Comparison of ENCODE assay signal across 9 mouse cellular contexts in genomic region chr11:101138536-101139181, GRCm38 (mm10). TPM values are rescaled to one million over a fixed set of nuclear protein-coding genes. Genes with fewer than 3 reads are reported as not detected.
DNase-seq lines count a peak whose midpoint lies in the region; ATAC-seq and TF ChIP-seq lines count a peak whose summit lies in the region.
"Had no signal": no experiment of that assay in that cellular context is flagged by ENCODE, and none has a peak within 500 bp of the region (broad histone marks: within the 10 kb centered on the region; RNA-seq: fewer than 3 reads in every experiment).

No protein-coding gene starts in this region.

- H3K36me3 ChIP-seq in ES-Bruce4 (ENCODE audit: control insufficient read depth, insufficient read depth, low read length, poor library complexity, severe bottlenecking): no peaks in the 10 kb centered on the region
- H3K36me3 ChIP-seq in heart, embryonic 14.5 days (ENCODE audit: control insufficient read depth, insufficient read depth, low read length): no peaks in the 10 kb centered on the region
- H3K36me3 ChIP-seq in neural tube, embryonic 11.5 days (ENCODE audit: control insufficient read depth, insufficient read depth, low read length): no peaks in the 10 kb centered on the region

- H3K4me3 ChIP-seq in ES-Bruce4 (ENCODE audit: low read depth, low read length): peak overlapping the region; percentile 19; the same call in 1 of the 2 replicates
- no peak overlapping the region for H3K4me3 ChIP-seq in heart, embryonic 14.5 days (ENCODE audit: control insufficient read depth in 1 of 2, insufficient read depth in 1 of 2, low read depth in 1 of 2, low read length in 2 of 2)
- H3K4me3 ChIP-seq in neural tube, embryonic 11.5 days (ENCODE audit: low read depth, low read length): no peak overlapping the region

- H3K9me3 ChIP-seq in ES-Bruce4 (replicated peaks; ENCODE audit: control insufficient read depth, insufficient read depth, low read length, poor library complexity, severe bottlenecking): no peaks in the 10 kb centered on the region
- no peaks in the 10 kb centered on the region for H3K9me3 ChIP-seq in heart, embryonic 14.5 days (ENCODE audit: control insufficient read depth, low read length)
- H3K9me3 ChIP-seq in neural tube, embryonic 11.5 days (ENCODE audit: control insufficient read depth, low read length): no peaks in the 10 kb centered on the region

- peak overlapping the region; percentile 35 for H3K9ac ChIP-seq in ES-Bruce4 (ENCODE audit: low read depth, poor library complexity, severe bottlenecking)
- peak overlapping the region; percentile 31; the same call in 1 of the 2 replicates for H3K9ac ChIP-seq in heart, embryonic 14.5 days (ENCODE audit: low read length)
- H3K9ac ChIP-seq in neural tube, embryonic 11.5 days (ENCODE audit: low read length): no peak overlapping the region

- H3K4me1 ChIP-seq in ES-Bruce4 (ENCODE audit: control insufficient read depth, insufficient read depth, low read length): no peaks in the 10 kb centered on the region
- H3K4me1 ChIP-seq in heart, embryonic 14.5 days (ENCODE audit: control insufficient read depth in 2 of 2, insufficient read depth in 2 of 2, low read length in 2 of 2): peaks cover 17 to 21% of the 10 kb centered on the region in 2 experiments
- 0 out of 2 replicates have a peak, but pooled peaks cover 4% of the 10 kb centered on the region for H3K4me1 ChIP-seq in neural tube, embryonic 11.5 days (ENCODE audit: control insufficient read depth, insufficient read depth, low read length)

- no peak for TF ChIP-seq POLR2A in ES-Bruce4 (IDR thresholded peaks at IDR 0.05; ENCODE audit: insufficient read depth, low read length)

- TF ChIP-seq CTCF in ES-Bruce4 (IDR thresholded peaks at IDR 0.05; ENCODE audit: low read depth, low read length): no peak

- no peak overlapping the region for H3K27ac ChIP-seq in ES-Bruce4 (ENCODE audit: insufficient read depth, low read length)
- H3K27ac ChIP-seq in heart, embryonic 14.5 days (replicated peaks in 1 of 2; ENCODE audit: control insufficient read depth in 1 of 2, insufficient read depth in 1 of 2, low read depth in 2 of 2, low read length in 2 of 2): no peak overlapping the region
- H3K27ac ChIP-seq in neural tube, embryonic 11.5 days (ENCODE audit: low read depth, low read length): 0 out of 2 replicates have a peak overlapping the region, but pooled peaks have one; percentile 45

- WGBS in heart, embryonic 14.5 days: 36% methylated on average over 15 of the region's 15 CpGs
- WGBS in neural tube, embryonic 11.5 days: 19% methylated on average over 15 of the region's 15 CpGs

- TF ChIP-seq EP300 in ES-Bruce4 (IDR thresholded peaks at IDR 0.05; ENCODE audit: insufficient read depth, low read depth, low read length): no peak

- H3K4me2 ChIP-seq in heart, embryonic 14.5 days (ENCODE audit: low read length): peak overlapping the region; percentile 34
- no peak overlapping the region for H3K4me2 ChIP-seq in neural tube, embryonic 11.5 days (ENCODE audit: low read depth)

- DNase-seq in adrenal gland, postnatal 10 days: peak; percentile 61
- DNase-seq in kidney, postnatal 25 days: peak; percentile 68 to 81
- peak; percentile 74 for DNase-seq in neural tube, embryonic 11.5 days (ENCODE audit: low spot score)
- no peak for DNase-seq in left cerebral cortex, adult 18-20 months (ENCODE audit: low spot score in 2 of 2)
- no peak for DNase-seq in layer of hippocampus, postnatal 25 days (ENCODE audit: extremely low spot score in 1 of 2, low spot score in 1 of 2)
- no peak for DNase-seq in cerebellum, adult 9-10 months

- ATAC-seq in heart, embryonic 14.5 days (ENCODE audit: insufficient number of reproducible peaks, insufficient read depth, low FRiP score, low read depth): 0 out of 2 replicates have a peak, but pooled peaks have one; percentile 27
- ATAC-seq in neural tube, embryonic 11.5 days (ENCODE audit: insufficient read depth, low FRiP score, low TSS enrichment): no peak

- no peaks in the 10 kb centered on the region for H3K27me3 ChIP-seq in ES-Bruce4 (ENCODE audit: control insufficient read depth, insufficient read depth, low read length, poor library complexity, severe bottlenecking)
- H3K27me3 ChIP-seq in heart, embryonic 14.5 days (ENCODE audit: control insufficient read depth, insufficient read depth, low read length): no peaks in the 10 kb centered on the region
- no peaks in the 10 kb centered on the region for H3K27me3 ChIP-seq in neural tube, embryonic 11.5 days (ENCODE audit: control insufficient read depth, insufficient read depth, low read length)

RNA-seq across cellular contexts. Expression of gene Tubg2, which starts 17.0 kb away (rescaled TPM):
- 1.9 and 3.0 TPM in 2 replicates for polyA plus RNA-seq in ES-Bruce4 (2011; ENCODE audit: insufficient read depth, insufficient read length, low read depth, missing spikeins)
- total RNA-seq in adrenal gland, postnatal 10 days (2021): 1 to 10 TPM; 6.9 to 7.2 TPM
- polyA plus RNA-seq in heart, embryonic 14.5 days (2014; fragmentation: Nextera tagmentation; extraction: Ambion mirVana): 4.1 and 4.4 TPM in 2 replicates
- 6.2 and 6.9 TPM in 2 replicates for polyA plus RNA-seq in neural tube, embryonic 11.5 days (2014; fragmentation: Nextera tagmentation; extraction: Ambion mirVana)
- 10 to 100 TPM; 48.6 to 54.5 TPM for total RNA-seq in left cerebral cortex, adult 18-20 months (2021)
- total RNA-seq in layer of hippocampus, postnatal 25 days (2021): 10 to 100 TPM; 44.9 to 47.8 TPM

RNA-seq across cellular contexts. Expression of gene Tubg1, which starts 18.9 kb away (rescaled TPM):
- polyA plus RNA-seq in ES-Bruce4 (2011; ENCODE audit: insufficient read depth, insufficient read length, low read depth, missing spikeins): 55.3 and 60.5 TPM in 2 replicates
- total RNA-seq in adrenal gland, postnatal 10 days (2021): 10 to 100 TPM; 42.6 to 44.6 TPM
- polyA plus RNA-seq in heart, embryonic 14.5 days (2014; fragmentation: Nextera tagmentation; extraction: Ambion mirVana): 63.1 and 68.6 TPM in 2 replicates
- polyA plus RNA-seq in neural tube, embryonic 11.5 days (2014; fragmentation: Nextera tagmentation; extraction: Ambion mirVana): 111 and 116 TPM in 2 replicates
- 10 to 100 TPM; 44.5 to 53.3 TPM for total RNA-seq in left cerebral cortex, adult 18-20 months (2021)
- 10 to 100 TPM; 44.4 to 52.3 TPM for total RNA-seq in layer of hippocampus, postnatal 25 days (2021)

RNA-seq across cellular contexts. Expression of gene Retreg3, which starts 19.0 kb away (rescaled TPM):
- 32.3 and 33.6 TPM in 2 replicates for polyA plus RNA-seq in ES-Bruce4 (2011; ENCODE audit: insufficient read depth, insufficient read length, low read depth, missing spikeins)
- 10 to 100 TPM; 50.8 to 53.2 TPM for total RNA-seq in adrenal gland, postnatal 10 days (2021)
- 6.7 and 8.0 TPM in 2 replicates for polyA plus RNA-seq in heart, embryonic 14.5 days (2014; fragmentation: Nextera tagmentation; extraction: Ambion mirVana)
- 14.3 and 14.4 TPM in 2 replicates for polyA plus RNA-seq in neural tube, embryonic 11.5 days (2014; fragmentation: Nextera tagmentation; extraction: Ambion mirVana)
- 10 to 100 TPM; 53.9 to 57.8 TPM for total RNA-seq in left cerebral cortex, adult 18-20 months (2021)
- 10 to 100 TPM; 57.3 to 62.6 TPM for total RNA-seq in layer of hippocampus, postnatal 25 days (2021)

RNA-seq across cellular contexts. Expression of gene Cntnap1, which starts 31.7 kb away (rescaled TPM):
- 0.15 and 0.37 TPM in 2 replicates for polyA plus RNA-seq in ES-Bruce4 (2011; ENCODE audit: insufficient read depth, insufficient read length, low read depth, missing spikeins)
- 10 to 100 TPM; 12.1 to 15.9 TPM for total RNA-seq in adrenal gland, postnatal 10 days (2021)
- 0.69 and 1.1 TPM in 2 replicates for polyA plus RNA-seq in heart, embryonic 14.5 days (2014; fragmentation: Nextera tagmentation; extraction: Ambion mirVana)
- 0.94 and 1.0 TPM in 2 replicates for polyA plus RNA-seq in neural tube, embryonic 11.5 days (2014; fragmentation: Nextera tagmentation; extraction: Ambion mirVana)
- 100 to 1,000 TPM; 158 to 160 TPM for total RNA-seq in left cerebral cortex, adult 18-20 months (2021)
- total RNA-seq in layer of hippocampus, postnatal 25 days (2021): 100 to 1,000 TPM; 158 to 169 TPM
- total RNA-seq: neutrophil, adult 5-6 weeks had no signal

RNA-seq across cellular contexts. Expression of gene Plekhh3, which starts 32.5 kb away (rescaled TPM):
- polyA plus RNA-seq in ES-Bruce4 (2011; ENCODE audit: insufficient read depth, insufficient read length, low read depth, missing spikeins): 2.5 and 4.4 TPM in 2 replicates
- 10 to 100 TPM; 26.2 to 40.8 TPM for total RNA-seq in adrenal gland, postnatal 10 days (2021)
- 11.3 and 12.8 TPM in 2 replicates for polyA plus RNA-seq in heart, embryonic 14.5 days (2014; fragmentation: Nextera tagmentation; extraction: Ambion mirVana)
- polyA plus RNA-seq in neural tube, embryonic 11.5 days (2014; fragmentation: Nextera tagmentation; extraction: Ambion mirVana): 9.2 and 11.8 TPM in 2 replicates
- 10 to 100 TPM; 14.2 to 16.7 TPM for total RNA-seq in left cerebral cortex, adult 18-20 months (2021)
- 10 to 100 TPM; 13.2 to 14.3 TPM for total RNA-seq in layer of hippocampus, postnatal 25 days (2021)

Comparison
In these comparisons a context has a peak if more than half of its experiments do, and no peak if none do; other contexts are left out.
1. DNase-seq: peak in adrenal gland, postnatal 10 days (single experiment), kidney, postnatal 25 days (2 of 2) and neural tube, embryonic 11.5 days (single experiment); none in left cerebral cortex, adult 18-20 months (0 of 2), layer of hippocampus, postnatal 25 days (0 of 2) and cerebellum, adult 9-10 months (single experiment).
2. RNA of gene Tubg2, which starts 17.0 kb away (total RNA-seq): 48.6 to 54.5 TPM in left cerebral cortex, adult 18-20 months and 44.9 to 47.8 TPM in layer of hippocampus, postnatal 25 days; 6.9 to 7.2 TPM in adrenal gland, postnatal 10 days; every median in the first group is over 4 times any median in the second.